Mouse (Mus musculus): ENCODE results near the gene Abi1.
A peak's percentile ranks its signal among the peaks of the same experiment; 100 is the strongest.
"Not testable (repeated sequence)": the region's sequence is repeated elsewhere in the genome, so short reads cannot be mapped to it uniquely, and the experiment has no call there.

The Abi1 gene

DNA sequence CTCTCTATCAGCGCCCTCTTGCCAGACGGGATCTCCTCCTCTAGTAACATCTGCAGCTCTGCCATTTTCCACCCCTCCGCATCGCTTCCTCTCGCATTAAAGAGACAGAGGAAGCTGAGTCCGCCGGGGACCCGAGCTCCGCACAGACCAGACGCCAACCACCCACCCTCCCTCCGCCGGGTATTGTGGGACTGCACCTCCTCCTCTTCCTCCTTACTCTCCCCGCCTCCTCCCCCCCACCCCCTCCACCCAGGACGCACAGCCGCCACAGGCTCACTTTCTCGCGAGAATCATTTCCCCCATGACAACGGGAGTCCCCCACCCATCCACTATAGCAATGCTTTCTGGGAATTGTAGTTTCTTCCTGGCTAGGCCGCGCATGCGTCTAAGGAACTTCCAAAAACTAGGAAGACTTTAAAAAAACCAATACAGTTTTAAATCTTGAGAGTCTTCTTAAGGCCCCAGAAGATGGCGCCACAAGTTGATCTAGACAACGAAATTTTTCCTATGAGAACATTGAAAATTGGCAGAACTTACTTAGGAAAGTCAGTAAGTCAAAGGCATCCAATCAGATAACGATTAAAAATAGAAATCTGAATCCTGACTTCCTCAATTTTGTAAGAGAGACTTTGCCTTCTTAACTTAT is at the start of gene Abi1:
Gene Abi1, minus strand, starts transcription at position 241 of the 646 bp plus-strand sequence.
- peak; percentile 95 for DNase-seq

DNA sequence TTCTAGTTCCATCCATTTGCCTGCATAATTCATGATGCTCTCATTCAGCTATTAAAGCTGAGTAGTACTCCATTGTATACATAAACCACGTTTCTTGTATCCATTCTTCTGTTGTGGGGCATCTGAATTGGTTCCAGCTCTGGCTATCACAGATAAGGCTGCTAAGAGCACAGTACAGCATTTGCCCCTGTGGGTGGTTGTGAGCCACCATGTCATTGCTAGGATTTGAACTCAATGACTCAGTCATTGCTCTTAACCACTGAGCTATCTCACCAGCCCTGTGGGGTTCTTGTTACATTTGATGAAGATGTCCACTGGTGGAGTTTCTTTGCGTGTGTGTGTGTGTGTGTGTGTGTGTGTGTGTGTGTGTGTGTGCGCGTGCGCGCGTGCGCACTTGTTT is 44.5 kb upstream of the Abi1 start:
- DNase-seq = no peak

DNA sequence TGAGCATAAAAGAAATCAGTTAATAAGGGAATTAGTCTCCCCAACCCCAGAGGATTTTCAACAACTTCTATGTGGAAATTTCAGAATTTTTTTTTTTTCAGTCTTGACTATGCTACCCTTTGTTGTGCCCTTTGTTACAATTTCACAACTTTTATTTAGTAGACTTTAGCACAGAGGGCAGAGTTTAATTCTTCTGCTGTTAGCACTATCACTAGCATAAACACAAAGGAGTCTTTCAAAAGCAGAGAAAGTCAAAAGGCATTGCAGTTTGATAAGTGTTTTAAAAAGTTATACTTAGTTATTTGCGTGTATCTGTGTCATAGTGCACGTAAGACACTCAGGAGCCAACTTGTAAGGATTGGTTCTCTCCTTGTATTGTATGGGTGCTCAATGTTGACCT is 38.5 kb upstream of the Abi1 start:
- no peak for DNase-seq

DNA sequence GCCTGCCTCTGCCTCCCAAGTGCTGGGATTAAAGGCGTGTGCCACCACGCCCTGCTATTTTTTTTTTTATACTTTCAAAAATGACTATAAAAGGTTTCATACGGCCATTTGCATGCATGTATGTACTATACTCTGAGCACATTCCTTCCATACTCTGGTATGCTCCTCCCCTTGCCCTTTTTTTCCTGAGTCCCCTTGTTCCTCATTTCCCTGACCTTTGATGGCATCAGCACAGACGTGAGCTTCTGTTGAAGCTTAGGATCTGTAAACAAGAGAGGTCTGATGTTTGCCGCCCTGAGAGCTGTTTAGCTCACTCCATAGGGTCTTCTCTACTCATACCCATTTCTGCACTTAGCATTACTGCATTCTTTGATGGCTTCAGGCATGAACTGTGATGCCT is 37.7 kb upstream of the Abi1 start:
- no peak for DNase-seq

DNA sequence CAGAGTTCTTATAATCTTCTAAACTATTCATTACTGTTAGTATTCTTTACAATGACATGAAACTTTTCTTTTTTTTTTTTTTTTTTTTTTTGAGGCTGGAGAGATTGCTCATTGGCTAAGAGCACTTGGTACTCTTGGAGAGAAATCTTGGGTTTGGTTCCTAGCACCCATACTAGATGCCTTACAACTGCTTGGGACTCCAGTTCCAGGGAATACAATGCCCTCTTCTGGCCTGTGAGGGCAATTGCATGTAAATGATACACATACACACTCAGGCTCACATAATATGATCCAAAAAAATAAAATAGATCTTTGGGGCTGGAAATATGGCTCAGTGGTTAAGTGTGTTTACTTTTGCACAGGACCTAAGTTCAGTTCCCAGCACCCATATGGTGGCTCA is 36.7 kb upstream of the Abi1 start:
- DNase-seq = no peak

DNA sequence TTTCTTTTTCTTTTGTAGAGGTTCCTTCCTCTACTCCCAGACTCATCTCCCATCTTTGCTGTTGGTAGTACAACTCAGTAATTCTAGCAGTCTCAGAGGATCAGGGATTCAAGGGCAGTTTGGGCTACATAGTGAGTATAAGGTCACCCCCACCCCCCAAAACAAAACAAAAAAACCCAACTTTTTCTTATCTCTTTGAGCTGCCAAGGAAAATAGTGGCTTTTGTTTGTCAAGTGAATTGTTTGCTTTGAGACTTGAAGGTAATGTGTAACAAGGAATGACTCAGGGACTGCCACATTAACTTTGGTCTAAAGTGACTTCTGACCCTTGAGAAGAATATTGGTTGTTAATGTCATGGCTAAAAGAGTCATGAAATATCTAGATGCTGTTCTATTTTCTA is 35.8 kb upstream of the Abi1 start:
- DNase-seq = no peak

DNA sequence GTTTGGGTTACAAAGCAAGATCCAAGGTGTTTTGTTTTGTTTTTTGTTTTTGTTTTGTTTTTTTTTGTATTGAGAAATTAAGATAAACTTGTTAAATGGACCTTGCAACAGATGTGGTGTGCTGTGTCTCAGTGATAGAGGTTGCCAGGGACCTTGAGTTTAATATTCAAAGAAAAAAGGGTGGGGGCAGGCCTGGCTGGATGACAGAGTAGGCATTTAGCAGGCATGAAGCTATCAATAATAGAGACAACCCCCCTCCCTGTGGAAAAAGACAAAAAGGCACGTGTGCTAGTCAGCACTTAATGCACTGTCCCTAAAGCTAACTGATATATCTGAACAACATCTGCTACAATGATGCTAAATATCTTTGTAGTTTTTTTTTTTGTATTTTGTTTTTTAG is 31.4 kb upstream of the Abi1 start:
- DNase-seq = no peak

DNA sequence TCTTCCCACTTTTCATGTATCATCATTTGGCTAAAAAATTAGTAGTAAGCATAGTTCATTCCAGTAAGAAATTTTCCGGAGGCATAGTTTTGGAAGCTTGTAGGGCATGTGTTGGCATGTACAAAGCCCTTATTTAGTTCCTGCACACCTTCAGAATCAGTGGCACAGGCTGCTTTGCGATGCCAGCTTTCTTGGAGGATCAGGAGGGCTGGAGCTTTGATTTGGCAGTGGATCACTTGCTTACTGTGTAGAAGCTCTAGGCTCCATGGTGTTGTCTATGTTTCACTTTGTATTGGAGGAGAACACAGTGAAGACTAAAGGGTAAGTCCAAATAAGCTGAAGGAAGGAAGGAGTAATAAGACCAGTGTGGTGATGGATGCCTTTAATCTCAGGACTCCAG is 30.4 kb upstream of the Abi1 start:
- DNase-seq = no peak

DNA sequence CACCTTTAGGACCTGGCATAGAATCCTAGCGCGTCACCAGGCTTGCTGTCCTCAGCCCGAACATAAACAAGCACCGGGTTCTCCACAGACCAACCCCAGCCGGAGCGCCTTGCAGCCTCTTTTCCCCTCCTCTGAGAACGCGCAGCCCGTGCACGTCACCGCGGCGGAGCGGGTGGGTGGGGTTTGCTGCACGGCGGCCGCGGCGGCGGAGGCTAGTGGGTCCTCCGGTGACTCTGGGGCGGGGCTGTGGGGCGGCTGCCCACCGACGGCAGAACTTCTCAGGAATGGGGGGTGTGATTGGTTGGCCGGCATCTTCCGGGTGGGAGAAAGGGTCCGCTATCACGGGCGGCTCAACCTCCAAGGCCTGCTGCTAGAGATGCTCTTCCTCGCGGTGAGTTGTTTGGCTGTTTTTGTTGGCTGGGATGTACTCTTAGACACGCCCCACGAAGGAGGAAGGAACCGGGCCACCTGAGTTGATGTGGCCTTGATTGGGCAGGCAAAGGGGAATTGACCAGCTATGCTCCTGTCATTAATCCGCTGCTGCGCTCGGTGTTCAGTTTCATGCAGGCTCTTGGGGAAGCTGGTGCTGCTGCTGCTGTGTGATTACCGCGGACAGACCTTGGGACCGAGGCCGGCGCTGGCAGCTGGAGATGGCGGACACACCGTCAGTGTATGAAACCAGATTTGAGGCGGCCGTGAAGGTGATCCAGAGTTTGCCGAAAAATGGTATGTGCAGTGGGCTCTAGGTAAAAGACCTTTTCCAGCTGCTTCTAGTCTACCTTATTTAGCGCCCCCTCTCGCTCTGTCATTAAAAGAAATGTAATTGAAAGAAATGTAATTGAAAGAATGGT is 29.1 kb upstream of the Abi1 start:
- peak; percentile 96 for DNase-seq

DNA sequence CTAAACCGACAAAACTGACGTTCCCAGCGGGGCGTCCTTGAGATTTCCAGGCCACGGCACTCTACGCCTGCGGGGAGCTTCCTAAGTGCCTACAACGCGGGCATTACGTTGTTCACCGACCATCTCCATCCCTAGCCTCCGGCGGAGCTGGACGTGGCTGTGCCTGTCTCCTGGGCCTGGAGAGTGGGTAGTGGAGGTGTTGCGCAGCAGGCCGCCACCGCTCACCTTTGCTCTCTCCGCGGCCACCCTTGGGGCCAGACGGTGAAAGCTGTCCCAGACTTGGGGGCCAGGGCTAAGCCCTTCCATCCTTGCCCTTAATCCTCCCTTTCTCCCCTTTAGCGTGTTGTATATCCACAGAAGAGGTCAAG is 28.3 kb upstream of the Abi1 start:
- DNase-seq = no peak

DNA sequence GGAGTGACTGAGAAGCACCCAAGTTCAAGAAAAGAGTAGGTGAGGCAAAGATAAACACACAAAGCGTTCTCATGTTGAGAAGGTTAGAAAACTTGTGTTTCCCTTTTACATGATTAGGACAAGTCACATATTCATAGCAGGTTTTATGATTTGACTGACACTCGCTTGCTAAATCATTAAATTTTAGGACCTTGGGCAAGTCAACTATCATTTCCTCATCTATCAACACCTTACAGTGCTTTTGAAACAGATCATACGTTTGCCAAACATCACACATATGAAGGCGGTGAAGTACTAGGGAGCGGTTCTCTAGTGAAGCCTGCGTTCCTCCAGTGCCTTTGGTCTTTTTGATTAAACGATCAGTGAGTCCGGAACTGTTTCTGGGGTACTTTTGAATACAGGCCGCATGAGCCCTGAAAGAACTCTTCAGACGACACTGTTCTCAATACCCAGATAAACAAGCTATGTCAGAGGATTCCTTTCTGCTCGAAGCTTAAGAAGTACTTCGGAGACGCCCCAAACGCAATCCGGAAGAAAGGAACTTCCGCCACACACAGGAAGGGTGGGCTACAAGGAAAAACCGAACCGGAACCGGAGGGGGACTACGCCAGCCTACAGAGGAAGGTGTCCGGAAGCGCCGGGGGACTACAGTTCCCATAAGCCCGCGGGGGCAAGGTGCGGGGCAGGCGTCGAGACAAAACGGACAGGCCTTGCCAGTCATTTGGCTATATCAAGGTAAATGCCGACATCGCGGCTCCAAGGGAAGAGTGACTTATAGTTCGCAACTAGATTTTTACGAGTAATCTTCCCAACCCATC is 27.7 kb upstream of the Abi1 start, which contains the start of gene Acbd5:
Gene Acbd5, plus strand, starts transcription at position 616 of the 818 bp plus-strand sequence.
- peak; percentile 98 for DNase-seq

DNA sequence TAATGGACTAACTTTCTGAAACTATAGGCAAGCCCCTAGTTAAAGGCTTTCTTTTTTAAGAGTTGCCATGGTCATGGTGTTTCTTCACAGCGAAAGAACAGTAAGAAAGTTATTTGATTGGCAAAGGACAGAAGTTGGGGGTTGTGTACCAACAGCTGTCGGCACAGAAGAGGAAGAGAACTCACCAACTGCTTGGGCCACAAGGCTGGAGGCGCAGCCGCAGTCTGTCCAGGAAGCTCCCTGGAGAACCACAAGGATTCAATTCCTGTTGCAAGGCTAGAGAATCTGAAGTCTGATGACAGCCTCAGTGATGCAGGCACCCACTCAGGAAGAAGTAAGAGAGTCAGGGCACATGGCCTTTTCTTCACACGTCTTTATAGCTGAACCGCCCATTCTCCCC is 12.5 kb upstream of the Abi1 start:
- no peak for DNase-seq

DNA sequence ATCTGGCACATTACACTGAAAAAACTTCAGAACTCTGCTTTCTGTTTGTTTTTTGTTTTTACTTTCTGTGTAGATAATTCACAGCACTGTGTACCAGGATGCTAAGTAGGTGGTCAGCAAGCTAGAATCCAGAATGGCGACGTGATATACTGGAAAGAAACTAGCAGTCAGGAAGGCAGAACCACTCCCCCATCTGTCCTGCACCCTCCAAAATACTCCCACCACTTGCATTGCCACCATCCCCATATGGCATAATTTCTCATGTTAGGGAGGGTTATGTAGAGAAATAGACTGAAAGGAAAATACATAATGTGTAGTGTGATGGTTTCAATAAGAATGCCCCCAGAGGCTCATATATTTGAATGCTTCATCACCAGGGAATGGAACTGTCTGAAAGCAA is 11.8 kb upstream of the Abi1 start:
- peak; percentile 48 for DNase-seq

DNA sequence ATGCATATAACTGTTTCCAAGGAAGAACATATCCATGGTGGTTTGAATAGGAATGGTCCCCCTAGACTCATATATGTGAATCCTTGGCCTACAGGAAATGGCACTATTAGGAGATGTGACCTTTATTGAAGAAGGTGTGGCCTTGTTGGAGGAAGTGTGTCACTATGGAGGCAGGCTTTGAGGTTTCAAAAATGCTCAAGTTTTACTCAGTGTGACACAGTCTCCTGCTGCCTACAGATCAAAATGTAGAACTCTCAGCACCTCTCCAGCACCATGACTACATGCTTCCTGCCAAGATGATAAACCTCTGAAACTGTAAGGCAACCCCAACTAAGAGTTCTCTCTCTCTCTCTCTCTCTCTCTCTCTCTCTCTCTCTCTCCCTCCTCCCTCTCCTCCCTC is 8.0 kb upstream of the Abi1 start:
- DNase-seq = no peak

DNA sequence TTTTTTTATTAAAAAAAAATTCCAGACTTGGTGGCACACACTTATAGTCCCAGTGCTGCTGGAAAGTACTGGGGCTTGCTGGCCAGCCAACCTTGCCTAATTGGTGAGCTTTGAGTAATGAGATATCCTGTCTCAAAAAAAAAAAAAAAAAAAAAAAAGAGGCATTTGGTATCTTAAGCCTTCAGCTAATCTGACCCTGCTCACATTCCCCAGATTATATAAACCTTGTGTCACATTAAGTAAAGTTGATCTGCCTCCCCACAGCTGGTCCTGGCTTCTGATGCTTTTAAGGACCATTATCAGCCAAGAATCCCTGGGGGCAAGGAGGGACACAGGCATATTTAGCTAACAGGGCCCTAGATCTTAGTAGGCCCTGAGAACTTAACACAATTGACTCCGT is 5.7 kb upstream of the Abi1 start:
- DNase-seq = no peak

DNA sequence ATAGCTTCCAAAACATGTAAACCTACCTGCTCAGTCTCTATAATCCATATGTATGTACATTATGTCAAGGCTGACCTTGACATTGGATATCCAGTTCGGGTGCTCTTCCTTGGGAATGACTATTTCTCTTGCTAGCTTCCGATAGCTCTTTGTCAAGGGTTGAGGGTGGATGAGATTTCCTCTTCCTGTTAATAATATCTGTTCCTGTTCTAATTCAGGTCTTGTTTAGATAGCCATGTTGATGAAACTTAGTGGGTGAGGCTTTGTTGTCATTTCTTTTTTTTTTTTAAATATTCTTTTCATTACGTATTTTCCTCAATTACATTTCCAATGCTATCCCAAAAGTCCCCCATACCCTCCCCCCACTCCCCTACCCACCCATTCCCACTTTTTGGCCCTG is 2.1 kb upstream of the Abi1 start:
- DNase-seq = no peak

DNA sequence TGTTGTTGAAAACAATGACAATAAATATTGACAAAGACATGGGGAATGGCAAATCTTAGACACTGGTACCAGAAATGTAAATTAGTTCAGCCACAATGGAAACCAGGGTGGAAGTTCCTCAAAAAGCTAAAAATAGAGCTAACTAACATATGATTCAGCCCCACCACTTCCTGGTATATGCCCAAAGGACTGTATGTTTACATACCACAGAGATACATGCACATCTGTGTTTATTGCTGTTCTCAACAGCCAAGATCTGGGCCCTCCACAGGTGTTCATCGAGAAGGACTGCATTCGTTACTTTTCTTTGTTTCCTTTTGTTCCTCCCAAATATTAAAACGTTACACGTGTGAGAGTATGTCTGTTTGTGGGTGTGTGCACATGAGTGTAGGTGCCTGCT is 1.4 kb upstream of the Abi1 start:
- no peak for DNase-seq

DNA sequence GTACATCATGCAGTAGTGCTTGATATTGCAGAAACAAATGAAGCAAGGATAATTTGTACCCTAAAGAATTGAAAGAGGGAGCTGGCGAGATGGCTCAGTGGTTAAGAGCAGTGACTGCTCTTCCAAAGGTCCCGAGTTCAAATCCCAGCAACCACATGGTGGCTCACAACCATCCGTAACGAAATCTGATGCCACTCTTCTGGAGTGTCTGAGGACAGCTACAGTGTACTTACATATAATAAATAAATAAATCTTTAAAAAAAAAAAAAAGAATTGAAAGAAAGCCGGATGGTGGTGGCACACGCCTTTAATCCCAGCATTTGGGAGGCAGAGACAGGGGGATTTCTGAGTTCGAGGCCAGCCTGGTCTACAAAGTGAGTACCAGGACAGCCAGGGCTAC is 649 bp upstream of the Abi1 start:
- DNase-seq = not testable (repeated sequence)

DNA sequence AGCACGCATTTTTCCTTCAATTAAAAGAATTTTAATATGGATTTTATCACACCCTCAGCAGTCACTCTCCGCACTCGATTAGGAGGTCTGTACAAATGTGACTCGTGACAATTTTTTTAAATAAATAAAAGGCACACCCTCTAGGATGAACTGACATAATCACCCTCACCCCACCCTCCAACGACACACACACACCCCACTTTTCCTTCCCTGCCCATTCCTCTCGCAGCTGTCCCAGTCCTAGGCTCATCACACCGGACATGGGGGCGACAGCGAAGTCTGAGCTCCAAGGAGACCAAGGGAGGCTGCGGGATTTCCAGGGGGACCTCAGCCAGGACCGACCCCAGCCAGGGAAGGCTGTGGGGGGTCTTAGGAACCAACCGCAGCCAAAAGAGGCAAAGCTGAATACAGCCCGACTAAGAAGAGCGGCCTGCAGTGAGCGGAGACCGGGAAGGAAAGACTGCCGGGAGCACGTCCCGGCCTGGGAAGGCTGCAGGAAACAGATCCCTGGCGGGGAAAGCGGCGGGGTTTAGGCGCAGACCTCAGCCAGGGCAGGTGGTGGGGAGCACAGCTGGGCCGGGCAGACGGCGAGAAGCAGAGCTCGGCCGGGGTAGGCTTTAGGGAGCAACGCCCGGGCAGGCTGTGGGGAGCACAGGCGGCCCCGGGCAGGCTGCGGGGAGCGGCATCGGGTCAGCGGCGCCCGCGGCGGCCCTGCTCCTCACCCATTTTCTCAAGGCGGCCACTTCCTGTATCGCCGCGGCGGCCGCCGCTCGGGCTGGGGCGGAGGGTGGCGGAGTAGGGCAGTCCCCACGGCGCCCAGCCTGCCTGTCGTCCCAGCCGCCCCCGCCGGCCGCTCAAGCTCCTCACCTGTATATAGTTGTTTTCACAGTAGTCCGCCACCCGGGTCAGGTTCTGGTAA is 700 bp downstream of the Abi1 start:
- DNase-seq = no peak

DNA sequence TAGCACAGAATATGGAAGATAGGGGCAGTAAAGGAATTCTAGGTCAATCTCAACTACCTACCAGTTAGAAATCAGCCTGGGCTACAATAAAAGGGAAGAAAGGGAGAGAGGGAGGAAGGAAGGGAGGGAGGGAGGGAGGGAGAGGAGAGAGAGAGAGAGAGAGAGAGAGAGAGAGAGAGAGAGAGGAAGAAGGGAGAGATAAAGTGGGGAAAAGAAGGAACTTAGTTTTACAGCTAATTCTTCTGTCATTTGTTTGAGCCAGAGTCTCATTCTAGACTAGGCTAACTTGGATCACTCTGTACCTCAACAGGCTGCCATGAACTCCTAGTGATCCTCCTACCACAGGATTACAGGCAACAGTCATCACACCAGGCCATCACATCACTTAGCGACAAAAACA is 4.6 kb downstream of the Abi1 start:
- DNase-seq = no peak

DNA sequence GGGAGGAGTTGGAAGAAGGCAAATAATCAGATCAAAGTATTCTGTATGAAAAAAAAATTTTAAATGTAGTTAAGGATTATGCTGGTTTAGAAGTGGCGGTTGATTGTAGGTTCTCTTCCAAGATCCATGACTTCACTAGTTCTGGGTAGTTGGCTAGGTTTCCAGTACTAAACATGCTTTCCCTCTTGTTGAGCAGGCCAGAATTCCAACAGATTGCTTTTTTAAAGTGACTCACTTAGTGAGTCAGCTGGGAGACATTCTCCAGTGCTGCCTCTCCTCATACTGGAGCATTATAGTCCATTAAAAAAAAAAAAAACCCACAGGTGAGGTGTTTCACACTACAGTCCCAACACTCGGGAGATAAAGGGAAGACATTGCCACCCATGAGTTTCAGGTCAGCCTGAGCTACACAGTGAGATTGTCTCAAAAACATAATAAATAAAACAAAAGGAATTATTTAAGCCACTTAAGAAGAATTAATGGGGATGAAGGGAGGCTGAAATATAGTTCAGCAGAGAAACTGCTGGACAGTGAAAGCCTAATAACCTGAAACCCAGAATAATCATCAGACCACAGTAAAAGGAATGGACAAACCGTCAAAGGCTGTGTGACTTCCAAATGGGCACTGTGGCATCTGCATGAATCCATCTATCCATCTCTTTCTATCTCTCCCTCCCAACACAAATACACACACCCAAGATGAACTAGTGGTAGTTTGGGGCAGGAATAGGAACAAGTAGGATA is 5.2 kb downstream of the Abi1 start:
- DNase-seq = peak; percentile 53

DNA sequence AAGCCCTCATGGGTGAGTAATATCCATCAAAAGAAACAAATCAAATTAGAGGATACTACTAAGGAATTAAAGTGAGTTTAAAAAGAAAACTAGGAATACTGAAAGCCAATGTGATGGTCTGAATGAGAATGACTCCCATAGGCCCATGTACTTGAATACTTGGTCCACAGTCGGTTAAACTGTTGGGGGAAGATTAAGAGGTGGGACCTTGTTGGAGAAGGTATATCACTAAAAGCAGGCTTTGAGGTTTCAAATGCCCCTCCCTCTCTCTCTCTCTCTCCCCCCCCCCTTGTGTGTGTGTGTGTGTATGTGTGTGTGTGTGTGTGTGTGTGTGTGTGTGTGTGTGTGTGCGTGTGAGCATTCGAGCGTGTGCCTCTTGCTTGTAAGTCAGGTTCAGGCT is 9.4 kb downstream of the Abi1 start:
- DNase-seq = no peak

Measured in right cerebral cortex, adult 18-20 months (tissue).